Mouse (Mus musculus) lung, postnatal 0 days (tissue): Measurements from ENCODE around the gene Ccdc34.

ENCODE experiments used
- CTCF ChIP-seq: IDR thresholded peaks from 2 replicates; pipeline ENCODE4 v1.5.1; 2016; ENCODE audit warnings: antibody characterized with exemption, mild to moderate bottlenecking
- EP300 ChIP-seq: IDR thresholded peaks from 2 replicates; pipeline ENCODE4 v1.6.1; 2016; ENCODE audit warnings: antibody characterized with exemption, mild to moderate bottlenecking, control low read depth

DNA sequence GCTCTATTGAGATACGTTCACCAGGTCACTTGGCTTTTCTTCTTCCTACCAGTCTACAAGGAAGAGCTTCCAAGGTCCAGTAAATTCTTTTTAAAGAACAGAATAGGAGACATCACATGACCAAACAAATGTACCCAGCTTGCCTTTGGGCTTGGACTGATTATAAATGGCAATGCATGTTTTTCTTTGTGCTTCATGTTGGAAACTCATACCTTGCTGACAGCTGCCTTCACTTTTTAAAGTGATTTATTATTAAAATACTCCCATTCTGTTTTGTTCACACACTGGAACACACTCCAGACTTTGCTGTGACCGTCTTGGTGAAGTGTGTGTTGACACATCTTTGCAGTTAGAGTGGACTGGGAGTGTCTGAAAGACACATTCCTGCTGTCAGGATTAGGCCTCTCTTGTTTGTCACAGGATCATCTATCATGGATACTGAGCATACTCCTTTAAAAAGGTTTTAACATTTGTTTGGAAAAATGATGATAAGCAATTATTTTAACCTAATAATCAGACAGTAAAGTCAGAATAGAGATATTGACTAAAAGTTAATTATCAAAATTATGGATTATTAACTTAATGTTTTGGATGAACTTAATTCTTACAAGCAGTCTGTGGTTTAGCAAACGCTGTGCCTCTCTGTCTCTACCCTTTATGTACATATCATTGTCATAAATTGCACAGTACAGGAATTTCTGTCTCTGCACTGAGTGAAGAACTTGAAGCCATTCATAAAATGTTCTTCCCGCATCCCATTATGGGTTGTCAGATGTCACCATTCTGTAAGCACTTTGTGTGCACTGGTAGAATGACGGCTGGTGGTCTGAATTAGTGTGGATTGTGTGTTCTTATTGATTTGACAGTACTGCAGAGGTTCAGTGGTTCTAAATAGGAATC is 25.5 kb downstream of the Ccdc34 start:
- TF ChIP-seq CTCF (no peak), EP300 (no peak)
